Mouse (Mus musculus): ENCODE results near the gene Slc39a11. TPM values are rescaled to one million over a fixed set of nuclear protein-coding genes. Genes with fewer than 3 reads are reported as not detected.

The Slc39a11 gene
- polyA plus RNA-seq, 1 experiment, result 0.08 TPM

DNA sequence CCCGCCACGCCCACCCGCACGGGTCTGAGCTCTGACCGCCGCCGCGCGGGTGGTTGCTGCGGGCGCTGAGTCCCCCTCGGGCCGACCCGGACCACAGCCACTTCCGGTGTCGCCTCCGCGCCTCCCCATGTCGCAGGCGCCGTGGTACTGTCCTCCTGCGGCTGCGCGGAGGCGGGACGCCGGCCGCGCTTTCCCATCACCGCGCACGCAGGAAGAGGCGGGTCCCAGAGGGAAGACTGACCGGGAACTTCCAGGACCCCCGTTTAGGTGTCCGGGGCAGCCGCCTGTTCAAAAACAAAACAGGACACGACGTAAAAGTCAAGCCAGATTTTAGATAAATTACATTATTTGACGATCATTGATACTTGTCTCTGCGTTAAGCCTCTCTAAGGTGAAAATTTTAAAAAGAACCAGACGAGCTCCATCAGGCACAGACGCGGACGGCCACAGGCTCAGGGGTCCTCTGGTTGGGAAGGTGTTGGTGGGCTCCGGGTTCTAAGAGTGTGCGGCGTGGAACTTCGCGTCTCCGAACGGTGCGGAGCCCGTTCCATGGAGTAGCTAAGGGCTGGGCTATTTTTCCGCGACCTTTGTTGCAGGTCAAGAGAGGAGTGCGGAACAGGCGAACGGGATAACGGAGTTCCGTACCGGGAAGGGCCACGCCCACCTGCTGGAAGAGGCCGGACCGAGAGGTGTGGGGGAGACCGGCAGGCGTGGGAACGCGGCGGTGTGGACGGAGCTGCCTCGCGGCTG, 34.3 kb upstream of the Slc39a11 start, which contains the start of the genes Fam104a and D11Wsu47e:
Fam104a (minus strand) TSS at position 199 of the 750 bp plus-strand sequence.
D11Wsu47e (plus strand) TSS at position 456 of the 750 bp plus-strand sequence.
- TF ChIP-seq GATA1 (IDR thresholded peaks at IDR 0.05; ENCODE audit: low read length) (no peak), TAL1 (IDR thresholded peaks at IDR 0.05; ENCODE audit: low read length) (no peak)
- H3K4me3 ChIP-seq (replicated peaks), result peak within 1 kb of the TSS; percentile 100
- H3K36me3 ChIP-seq (ENCODE audit: control insufficient read depth), result peaks cover 48% of the 10 kb centered on the region
- H3K9me3 ChIP-seq (ENCODE audit: control insufficient read depth, low read length), result no peaks in the 10 kb centered on the region
- H3K27me3 ChIP-seq (ENCODE audit: control insufficient read depth), result no peaks in the 10 kb centered on the region
- H3K4me1 ChIP-seq (ENCODE audit: control insufficient read depth), result peaks cover 58% of the 10 kb centered on the region

- Histone ChIP-seq H3K36me3 (ENCODE audit: control insufficient read depth) (peaks cover 47% of the 10 kb centered on the region), H3K9me3 (ENCODE audit: control insufficient read depth, low read length) (no peaks in the 10 kb centered on the region), H3K4me1 (ENCODE audit: control insufficient read depth) (peaks cover 62% of the 10 kb centered on the region), H3K27me3 (ENCODE audit: control insufficient read depth) (no peaks in the 10 kb centered on the region), H3K4me3 (replicated peaks) (peak overlapping the region; percentile 100)
- TF ChIP-seq TAL1 (IDR thresholded peaks at IDR 0.05; ENCODE audit: low read length) (no peak), GATA1 (IDR thresholded peaks at IDR 0.05; ENCODE audit: low read length) (no peak)
Measured at GRCm38 (mm10) chr11:113683627-113683956, 33.7 kb upstream of the Slc39a11 start.

GRCm38 (mm10) chr11:113682897-113683626, 33.2 kb upstream of the Slc39a11 start:
- peak overlapping the region; percentile 100 for H3K4me3 ChIP-seq (replicated peaks)
- TF ChIP-seq TAL1 (IDR thresholded peaks at IDR 0.05; ENCODE audit: low read length), result no peak
- no peak for TF ChIP-seq GATA1 (IDR thresholded peaks at IDR 0.05; ENCODE audit: low read length)
- peaks cover 67% of the 10 kb centered on the region for H3K4me1 ChIP-seq (ENCODE audit: control insufficient read depth)
- H3K9me3 ChIP-seq (ENCODE audit: control insufficient read depth, low read length), result no peaks in the 10 kb centered on the region
- peaks cover 47% of the 10 kb centered on the region for H3K36me3 ChIP-seq (ENCODE audit: control insufficient read depth)
- H3K27me3 ChIP-seq (ENCODE audit: control insufficient read depth), result no peaks in the 10 kb centered on the region

DNA sequence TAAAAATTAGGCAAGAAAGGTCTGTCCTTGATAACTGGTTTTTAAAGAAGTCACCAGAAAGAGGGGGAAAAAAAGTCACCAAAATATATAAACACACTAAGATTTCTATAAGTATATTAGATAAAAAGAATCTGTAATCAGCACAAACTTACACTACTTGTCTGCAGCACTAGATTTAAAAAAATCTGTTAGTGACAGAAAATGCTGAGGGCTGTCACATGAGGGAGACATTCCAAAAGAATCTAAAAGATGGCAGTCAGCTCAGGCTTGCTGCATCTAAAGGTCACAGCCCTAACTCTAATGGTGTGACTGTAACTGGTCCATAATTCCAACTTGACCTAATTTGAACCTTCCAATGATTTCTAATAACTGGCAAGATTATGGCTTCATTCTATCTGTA, 32.1 kb upstream of the Slc39a11 start:
- Histone ChIP-seq H3K4me3 (replicated peaks) (peak overlapping the region; percentile 100), H3K9me3 (ENCODE audit: control insufficient read depth, low read length) (no peaks in the 10 kb centered on the region), H3K36me3 (ENCODE audit: control insufficient read depth) (peaks cover 49% of the 10 kb centered on the region), H3K4me1 (ENCODE audit: control insufficient read depth) (peaks cover 73% of the 10 kb centered on the region), H3K27me3 (ENCODE audit: control insufficient read depth) (no peaks in the 10 kb centered on the region)
- TF ChIP-seq GATA1 (IDR thresholded peaks at IDR 0.05; ENCODE audit: low read length), result no peak
- no peak for TF ChIP-seq TAL1 (IDR thresholded peaks at IDR 0.05; ENCODE audit: low read length)

DNA sequence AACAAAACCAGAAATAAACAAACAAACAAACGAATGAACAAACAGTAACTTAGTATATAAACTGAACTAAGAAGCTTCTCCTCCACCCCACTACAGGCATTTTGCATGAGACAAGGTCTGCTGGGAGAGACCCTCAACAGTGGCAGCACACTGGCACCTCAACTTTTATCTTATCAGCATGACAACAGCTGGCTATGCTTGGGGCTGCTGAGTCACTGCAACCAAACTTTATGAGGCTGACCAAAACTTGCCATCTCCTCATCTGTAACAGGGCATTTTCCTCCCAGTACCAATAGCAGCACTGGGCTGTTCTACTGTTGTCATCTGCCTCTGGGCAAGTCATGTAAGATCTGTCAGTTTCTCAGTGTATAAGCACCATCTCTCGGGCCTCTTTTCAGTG, 31.1 kb upstream of the Slc39a11 start:
- peak; percentile 94 for TF ChIP-seq TAL1 (IDR thresholded peaks at IDR 0.05; ENCODE audit: low read length)
- peak; percentile 95 for TF ChIP-seq GATA1 (IDR thresholded peaks at IDR 0.05; ENCODE audit: low read length)
- Histone ChIP-seq H3K9me3 (ENCODE audit: control insufficient read depth, low read length) (no peaks in the 10 kb centered on the region), H3K4me3 (replicated peaks) (peak overlapping the region; percentile 100), H3K27me3 (ENCODE audit: control insufficient read depth) (no peaks in the 10 kb centered on the region), H3K36me3 (ENCODE audit: control insufficient read depth) (peaks cover 53% of the 10 kb centered on the region), H3K4me1 (ENCODE audit: control insufficient read depth) (peaks cover 73% of the 10 kb centered on the region)

DNA sequence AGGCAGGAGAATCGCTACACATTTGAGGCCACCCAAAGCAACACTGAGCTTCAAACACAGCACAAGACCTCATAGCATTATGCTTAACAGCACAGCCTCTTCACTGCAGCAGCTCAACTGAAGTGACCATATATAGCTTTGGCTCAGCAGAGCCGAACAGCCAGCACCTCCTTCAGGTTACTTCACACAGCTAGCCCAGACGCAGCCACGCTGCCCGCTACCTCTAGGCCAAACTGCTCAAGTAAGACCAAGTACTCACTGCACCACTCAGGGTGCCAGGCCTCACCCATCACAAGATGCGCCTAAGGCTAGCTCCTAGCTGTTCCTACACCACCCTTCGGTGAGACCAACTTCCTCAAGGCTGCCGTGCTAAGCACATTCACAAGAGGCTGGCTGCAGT, 28.5 kb upstream of the Slc39a11 start:
- H3K9me3 ChIP-seq (ENCODE audit: control insufficient read depth, low read length), result no peaks in the 10 kb centered on the region
- no peaks in the 10 kb centered on the region for H3K27me3 ChIP-seq (ENCODE audit: control insufficient read depth)
- peaks cover 64% of the 10 kb centered on the region for H3K4me1 ChIP-seq (ENCODE audit: control insufficient read depth)
- peaks cover 79% of the 10 kb centered on the region for H3K36me3 ChIP-seq (ENCODE audit: control insufficient read depth)
- TF ChIP-seq TAL1 (IDR thresholded peaks at IDR 0.05; ENCODE audit: low read length) (no peak), GATA1 (IDR thresholded peaks at IDR 0.05; ENCODE audit: low read length) (no peak)
- peak overlapping the region; percentile 36 for H3K4me3 ChIP-seq (replicated peaks)

- no peaks in the 10 kb centered on the region for H3K27me3 ChIP-seq (ENCODE audit: control insufficient read depth)
- H3K36me3 ChIP-seq (ENCODE audit: control insufficient read depth), result peaks cover 86% of the 10 kb centered on the region
- peaks cover 67% of the 10 kb centered on the region for H3K4me1 ChIP-seq (ENCODE audit: control insufficient read depth)
- no peaks in the 10 kb centered on the region for H3K9me3 ChIP-seq (ENCODE audit: control insufficient read depth, low read length)
- H3K4me3 ChIP-seq (replicated peaks), result no peak overlapping the region
- TF ChIP-seq TAL1 (IDR thresholded peaks at IDR 0.05; ENCODE audit: low read length), result no peak
- no peak for TF ChIP-seq GATA1 (IDR thresholded peaks at IDR 0.05; ENCODE audit: low read length)
Measured at GRCm38 (mm10) chr11:113677378-113677777, 27.5 kb upstream of the Slc39a11 start.

DNA sequence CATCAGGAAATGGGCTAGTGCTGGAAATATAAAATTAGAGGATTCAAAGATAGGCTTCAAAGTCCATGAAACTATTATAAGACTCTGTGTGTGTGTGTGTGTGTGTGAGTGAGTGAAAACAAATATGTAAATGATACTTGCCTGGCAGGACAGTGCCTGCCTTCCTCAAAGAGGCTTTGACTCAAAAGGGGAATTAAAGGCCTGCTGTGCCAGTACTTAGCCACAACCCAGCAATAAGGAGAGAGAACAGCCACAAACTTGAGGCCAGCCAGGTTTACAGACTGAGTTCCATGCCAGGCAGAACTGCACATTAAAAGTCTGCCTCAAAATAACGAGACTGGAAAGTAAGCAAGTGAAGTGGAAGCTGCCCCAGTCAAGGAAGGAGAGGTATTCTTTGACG, 27.0 kb upstream of the Slc39a11 start:
- H3K4me1 ChIP-seq (ENCODE audit: control insufficient read depth), result peaks cover 66% of the 10 kb centered on the region
- H3K9me3 ChIP-seq (ENCODE audit: control insufficient read depth, low read length), result no peaks in the 10 kb centered on the region
- no peak overlapping the region for H3K4me3 ChIP-seq (replicated peaks)
- no peaks in the 10 kb centered on the region for H3K27me3 ChIP-seq (ENCODE audit: control insufficient read depth)
- no peak for TF ChIP-seq GATA1 (IDR thresholded peaks at IDR 0.05; ENCODE audit: low read length)
- no peak for TF ChIP-seq TAL1 (IDR thresholded peaks at IDR 0.05; ENCODE audit: low read length)
- peaks cover 89% of the 10 kb centered on the region for H3K36me3 ChIP-seq (ENCODE audit: control insufficient read depth)

DNA sequence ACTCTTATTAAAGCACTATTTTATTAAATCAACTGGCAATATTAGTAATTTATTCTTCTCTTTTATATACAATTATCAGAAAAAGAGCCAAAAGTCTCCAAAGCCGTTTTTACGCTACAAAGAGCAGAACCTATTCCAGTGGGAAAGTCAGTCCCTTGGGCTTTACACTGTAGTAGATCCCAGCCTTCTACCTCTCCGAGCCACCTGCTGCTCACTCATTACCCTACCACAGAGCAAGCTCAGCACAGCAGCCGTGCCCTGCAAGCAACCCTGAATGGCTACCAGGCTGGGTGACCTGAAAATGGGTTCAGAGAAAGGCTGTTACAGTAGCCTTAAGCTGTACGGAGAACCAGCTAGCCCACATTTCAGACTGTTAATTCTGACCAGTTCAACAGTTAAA, 24.7 kb upstream of the Slc39a11 start:
- no peaks in the 10 kb centered on the region for H3K27me3 ChIP-seq (ENCODE audit: control insufficient read depth)
- H3K4me1 ChIP-seq (ENCODE audit: control insufficient read depth), result peaks cover 61% of the 10 kb centered on the region
- no peak overlapping the region for H3K4me3 ChIP-seq (replicated peaks)
- H3K36me3 ChIP-seq (ENCODE audit: control insufficient read depth), result peaks cover 97% of the 10 kb centered on the region
- H3K9me3 ChIP-seq (ENCODE audit: control insufficient read depth, low read length), result no peaks in the 10 kb centered on the region
- TF ChIP-seq TAL1 (IDR thresholded peaks at IDR 0.05; ENCODE audit: low read length) (no peak), GATA1 (IDR thresholded peaks at IDR 0.05; ENCODE audit: low read length) (no peak)
